Mouse (Mus musculus) heart, embryonic 13.5 days (tissue): Measurements from ENCODE around the gene Kcnq1. TPM values are rescaled to one million over a fixed set of nuclear protein-coding genes. Genes with fewer than 3 reads are reported as not detected.

Source experiments
- ATAC-seq: fragments of 200-750 bp; cut with Nextera tagmentation; 2 replicates; pipeline ENCODE4 v1.8.0; 2017; ENCODE audit warnings: moderate TSS enrichment; ENCODE audit not compliant: insufficient number of reproducible peaks, low FRiP score, low TSS enrichment; ENCODE audit errors: extremely low read depth
- H3K27ac ChIP-seq: fragments of 300-500 bp; sonication (generic); replicated peaks from 2 replicates; pipeline ENCODE4 v1.5.1; 2015; ENCODE audit warnings: moderate library complexity, mild to moderate bottlenecking, inconsistent platforms
- H3K27me3 ChIP-seq: fragments of 300-500 bp; sonication (generic); replicated peaks from 2 replicates; pipeline ENCODE4 v1.6.1; 2015; ENCODE audit warnings: mild to moderate bottlenecking, inconsistent platforms
- H3K36me3 ChIP-seq: fragments of 300-500 bp; sonication (generic); 2 replicates; pipeline ENCODE4 v1.6.1; 2015; ENCODE audit warnings: mild to moderate bottlenecking, inconsistent platforms
- H3K4me1 ChIP-seq: fragments of 300-500 bp; sonication (generic); 2 replicates; pipeline ENCODE4 v1.6.1; 2015; ENCODE audit warnings: inconsistent platforms
- H3K4me2 ChIP-seq: fragments of 300-500 bp; sonication (generic); 2 replicates; pipeline ENCODE4 v1.6.1; 2015; ENCODE audit warnings: inconsistent platforms, mild to moderate bottlenecking, moderate library complexity
- H3K4me3 ChIP-seq: fragments of 300-500 bp; sonication (generic); 2 replicates; pipeline ENCODE4 v1.5.1; 2015; ENCODE audit warnings: moderate library complexity, mild to moderate bottlenecking, inconsistent platforms
- H3K9ac ChIP-seq: fragments of 300-500 bp; sonication (generic); 2 replicates; pipeline ENCODE4 v1.6.1; 2015; ENCODE audit warnings: inconsistent platforms, mild to moderate bottlenecking, moderate library complexity
- H3K9me3 ChIP-seq: fragments of 300-500 bp; sonication (generic); 2 replicates; pipeline ENCODE4 v1.6.1; 2016; ENCODE audit warnings: inconsistent platforms
- WGBS: fragments of 180-500 bp; shearing (Covaris S2); methylation state at CpG from one replicate; pipeline ENCODE4 v1.1.7; 2015; ENCODE audit warnings: mixed read lengths; 5-methylcytosine and 5-hydroxymethylcytosine counted together
- polyA plus RNA-seq: library from polyadenylated mRNA; unstranded; fragments of >200 nt; fragmentation: Nextera tagmentation; extraction: Ambion mirVana; gene quantifications from 2 replicates; pipeline ENCODE4 v1.2.1, GENCODE M21; 2015

Kcnq1 gene
- polyA plus RNA-seq, 1 experiment from 2014 or later = 15.6 TPM

- Histone ChIP-seq H3K36me3 (peaks cover 58% of the 10 kb centered on the region), H3K9ac (peak within 1 kb of the TSS; percentile 96), H3K27me3 (no peaks in the 10 kb centered on the region), H3K4me3 (peak within 1 kb of the TSS; percentile 84), H3K27ac (peak within 1 kb of the TSS; percentile 90), H3K4me1 (peaks cover 26% of the 10 kb centered on the region), H3K9me3 (no peaks in the 10 kb centered on the region), H3K4me2 (peak within 1 kb of the TSS; percentile 98)
- peak; percentile 93 for ATAC-seq
- under 1% methylated on average over 51 of the region's 51 CpGs for WGBS
Measured at GRCm38 (mm10) chr7:143068882-143069591, 37.1 kb upstream of the Kcnq1 start, which contains the start of gene Tssc4. Gene Tssc4, plus strand, starts transcription at chr7:143069249.

- WGBS = 10% methylated on average over 30 of the region's 30 CpGs
- H3K27me3 ChIP-seq = no peaks in the 10 kb centered on the region
- no peak for ATAC-seq
- peak overlapping the region; percentile 96 for H3K9ac ChIP-seq
- peak overlapping the region; percentile 84 for H3K4me3 ChIP-seq
- peaks cover 26% of the 10 kb centered on the region for H3K4me1 ChIP-seq
- H3K4me2 ChIP-seq = peak overlapping the region; percentile 98
- H3K27ac ChIP-seq = peak overlapping the region; percentile 90
- no peaks in the 10 kb centered on the region for H3K9me3 ChIP-seq
- H3K36me3 ChIP-seq = peaks cover 49% of the 10 kb centered on the region
Measured at GRCm38 (mm10) chr7:143069751-143070400, 36.3 kb upstream of the Kcnq1 start.

- no peaks in the 10 kb centered on the region for H3K9me3 ChIP-seq
- WGBS = 85% methylated on average over 10 of the region's 10 CpGs
- no peaks in the 10 kb centered on the region for H3K27me3 ChIP-seq
- H3K4me3 ChIP-seq = peak overlapping the region; percentile 84
- H3K36me3 ChIP-seq = peaks cover 42% of the 10 kb centered on the region
- ATAC-seq = no peak
- peak overlapping the region; percentile 96 for H3K9ac ChIP-seq
- peaks cover 26% of the 10 kb centered on the region for H3K4me1 ChIP-seq
- H3K4me2 ChIP-seq = peak overlapping the region; percentile 98
- H3K27ac ChIP-seq = peak overlapping the region; percentile 90
Measured at GRCm38 (mm10) chr7:143070506-143071070, 35.6 kb upstream of the Kcnq1 start.

- 76% methylated on average over 5 of the region's 5 CpGs for WGBS
- Histone ChIP-seq H3K27me3 (no peaks in the 10 kb centered on the region), H3K4me2 (no peak overlapping the region), H3K36me3 (peaks cover 22% of the 10 kb centered on the region), H3K4me3 (no peak overlapping the region), H3K9me3 (no peaks in the 10 kb centered on the region), H3K27ac (no peak overlapping the region), H3K4me1 (peaks cover 26% of the 10 kb centered on the region), H3K9ac (no peak overlapping the region)
- ATAC-seq = no peak
Measured at GRCm38 (mm10) chr7:143072605-143073004, 33.6 kb upstream of the Kcnq1 start.

GRCm38 (mm10) chr7:143073086-143073485, 33.1 kb upstream of the Kcnq1 start:
- WGBS = 60% methylated on average over 1 of the region's 1 CpGs
- Histone ChIP-seq H3K4me1 (peaks cover 21% of the 10 kb centered on the region), H3K9ac (no peak overlapping the region), H3K27me3 (no peaks in the 10 kb centered on the region), H3K4me2 (no peak overlapping the region), H3K9me3 (no peaks in the 10 kb centered on the region), H3K4me3 (no peak overlapping the region), H3K27ac (no peak overlapping the region), H3K36me3 (peaks cover 17% of the 10 kb centered on the region)
- ATAC-seq = no peak

- Histone ChIP-seq H3K27me3 (peaks cover 6% of the 10 kb centered on the region; the same call in 1 of the 2 replicates), H3K9ac (no peak overlapping the region), H3K36me3 (peaks cover 12% of the 10 kb centered on the region; the same call in 1 of the 2 replicates), H3K4me1 (peaks cover 7% of the 10 kb centered on the region), H3K9me3 (no peaks in the 10 kb centered on the region), H3K4me3 (no peak overlapping the region), H3K4me2 (no peak overlapping the region), H3K27ac (no peak overlapping the region)
- ATAC-seq = no peak
- 60% methylated on average over 5 of the region's 5 CpGs for WGBS
Measured at GRCm38 (mm10) chr7:143075394-143075793, 30.8 kb upstream of the Kcnq1 start.

GRCm38 (mm10) chr7:143077351-143077750, 28.8 kb upstream of the Kcnq1 start:
- Histone ChIP-seq H3K4me1 (no peaks in the 10 kb centered on the region), H3K36me3 (no peaks in the 10 kb centered on the region)
- 76% methylated on average over 2 of the region's 2 CpGs for WGBS

GRCm38 (mm10) chr7:143082024-143082423, 24.1 kb upstream of the Kcnq1 start:
- WGBS = 57% methylated on average over 6 of the region's 6 CpGs

More at GRCm38 (mm10) chr7:143077351-143077750, 28.8 kb upstream of the Kcnq1 start:
- Histone ChIP-seq H3K4me3 (no peak overlapping the region), H3K4me2 (no peak overlapping the region), H3K9ac (no peak overlapping the region), H3K9me3 (no peaks in the 10 kb centered on the region), H3K27me3 (peaks cover 11% of the 10 kb centered on the region; the same call in 1 of the 2 replicates), H3K27ac (no peak overlapping the region)
- ATAC-seq = no peak

GRCm38 (mm10) chr7:143083708-143084107, 22.5 kb upstream of the Kcnq1 start:
- ATAC-seq = no peak
- no peak overlapping the region for H3K9ac ChIP-seq
- H3K4me1 ChIP-seq = peaks cover 19% of the 10 kb centered on the region
- peaks cover 25% of the 10 kb centered on the region for H3K27me3 ChIP-seq
- H3K9me3 ChIP-seq = no peaks in the 10 kb centered on the region
- H3K4me2 ChIP-seq = no peak overlapping the region
- H3K36me3 ChIP-seq = no peaks in the 10 kb centered on the region
- no peak overlapping the region for H3K27ac ChIP-seq
- H3K4me3 ChIP-seq = no peak overlapping the region
- 54% methylated on average over 2 of the region's 2 CpGs for WGBS

More at GRCm38 (mm10) chr7:143082024-143082423, 24.1 kb upstream of the Kcnq1 start:
- Histone ChIP-seq H3K27me3 (peaks cover 22% of the 10 kb centered on the region), H3K4me2 (no peak overlapping the region), H3K9ac (no peak overlapping the region), H3K4me3 (no peak overlapping the region), H3K27ac (no peak overlapping the region), H3K9me3 (no peaks in the 10 kb centered on the region), H3K4me1 (peaks cover 12% of the 10 kb centered on the region), H3K36me3 (no peaks in the 10 kb centered on the region)
- no peak for ATAC-seq

GRCm38 (mm10) chr7:143086366-143086765, 19.8 kb upstream of the Kcnq1 start:
- H3K4me3 ChIP-seq = peak overlapping the region; percentile 26
- peak overlapping the region; percentile 78 for H3K9ac ChIP-seq
- H3K27me3 ChIP-seq = peaks cover 40% of the 10 kb centered on the region
- no peaks in the 10 kb centered on the region for H3K36me3 ChIP-seq
- H3K4me2 ChIP-seq = peak overlapping the region; percentile 57
- no peaks in the 10 kb centered on the region for H3K9me3 ChIP-seq
- WGBS = 53% methylated on average over 2 of the region's 2 CpGs
- H3K4me1 ChIP-seq = peaks cover 19% of the 10 kb centered on the region
- peak overlapping the region; percentile 83 for H3K27ac ChIP-seq
- ATAC-seq = no peak

GRCm38 (mm10) chr7:143087070-143087579, 19.0 kb upstream of the Kcnq1 start:
- ATAC-seq = peak; percentile 66
- H3K27me3 ChIP-seq = peaks cover 37% of the 10 kb centered on the region
- peak overlapping the region; percentile 57 for H3K4me2 ChIP-seq
- H3K36me3 ChIP-seq = no peaks in the 10 kb centered on the region
- H3K4me3 ChIP-seq = peak overlapping the region; percentile 26
- H3K27ac ChIP-seq = peak overlapping the region; percentile 83
- no peaks in the 10 kb centered on the region for H3K9me3 ChIP-seq
- H3K9ac ChIP-seq = peak overlapping the region; percentile 78
- H3K4me1 ChIP-seq = peaks cover 19% of the 10 kb centered on the region
- WGBS = 26% methylated on average over 4 of the region's 4 CpGs
